Mouse (Mus musculus): ENCODE measurements around the gene 4930562C15Rik. TPM values are rescaled to one million over a fixed set of nuclear protein-coding genes. Genes with fewer than 3 reads are reported as not detected.

The 4930562C15Rik gene
- polyA plus RNA-seq (2017; shearing (Covaris generic)) = 0.38 TPM

GRCm38 (mm10) chr16:4835191-4835590 is at the start of gene 4930562C15Rik:
TSS of gene 4930562C15Rik (plus strand) at chr16:4835416.

GRCm38 (mm10) chr16:4789810-4790559 is 45.2 kb upstream of the 4930562C15Rik start, which contains the start of gene Cdip1:
TSS of gene Cdip1 (minus strand) at chr16:4790292.

GRCm38 (mm10) chr16:4880136-4880825 is 45.1 kb downstream of the 4930562C15Rik start, which contains the start of gene Ubald1:
TSS of gene Ubald1 (minus strand) at chr16:4880315.

GRCm38 (mm10) chr16:4885760-4886689 is 50.8 kb downstream of the 4930562C15Rik start, which contains the start of gene Mgrn1:
TSS of gene Mgrn1 (plus strand) at chr16:4886249.

Other genes with a start within 250 kb of the 4930562C15Rik start
- gene Glis2, start 240.7 kb upstream of the 4930562C15Rik start, polyA plus RNA-seq (2017; shearing (Covaris generic)) = 0.51 TPM
- 9.3 TPM for gene Pam16, start 210.4 kb upstream of the 4930562C15Rik start, polyA plus RNA-seq (2017; shearing (Covaris generic))
- gene Vasn, start 195.5 kb upstream of the 4930562C15Rik start, polyA plus RNA-seq (2017; shearing (Covaris generic)) = 0.79 TPM
- 54.6 TPM for gene Dnaja3, start 195.4 kb upstream of the 4930562C15Rik start, polyA plus RNA-seq (2017; shearing (Covaris generic))
- 135 TPM for gene Coro7, start 155.6 kb upstream of the 4930562C15Rik start, polyA plus RNA-seq (2017; shearing (Covaris generic))
- 8.1 TPM for gene Nmral1, start 116.1 kb upstream of the 4930562C15Rik start, polyA plus RNA-seq (2017; shearing (Covaris generic))
- 93.0 TPM for gene Hmox2, start 109.1 kb upstream of the 4930562C15Rik start, polyA plus RNA-seq (2017; shearing (Covaris generic))
- gene Cdip1, start 45.1 kb upstream of the 4930562C15Rik start, polyA plus RNA-seq (2017; shearing (Covaris generic)) = 49.0 TPM
- gene Ubald1, start 44.9 kb downstream of the 4930562C15Rik start, polyA plus RNA-seq (2017; shearing (Covaris generic)) = 54.5 TPM
- gene Mgrn1, start 50.8 kb downstream of the 4930562C15Rik start, polyA plus RNA-seq (2017; shearing (Covaris generic)) = 67.8 TPM
- gene Nudt16l1, start 103.3 kb downstream of the 4930562C15Rik start, polyA plus RNA-seq (2017; shearing (Covaris generic)) = 146 TPM
- 81.4 TPM for gene Anks3, start 128.8 kb downstream of the 4930562C15Rik start, polyA plus RNA-seq (2017; shearing (Covaris generic))
- 0.07 TPM for gene Sept12, start 162.4 kb downstream of the 4930562C15Rik start, polyA plus RNA-seq (2017; shearing (Covaris generic))
- gene Smim22, start 171.9 kb downstream of the 4930562C15Rik start, polyA plus RNA-seq (2017; shearing (Covaris generic)) = not detected
- gene Rogdi, start 178.1 kb downstream of the 4930562C15Rik start, polyA plus RNA-seq (2017; shearing (Covaris generic)) = 19.7 TPM
- 160 TPM for gene Glyr1, start 214.4 kb downstream of the 4930562C15Rik start, polyA plus RNA-seq (2017; shearing (Covaris generic))
- 43.5 TPM for gene Ubn1, start 214.6 kb downstream of the 4930562C15Rik start, polyA plus RNA-seq (2017; shearing (Covaris generic))